Mouse (Mus musculus): ENCODE data around the gene Lactbl1. TPM values are rescaled to one million over a fixed set of nuclear protein-coding genes. Genes with fewer than 3 reads are reported as not detected.

Lactbl1 gene
- polyA plus RNA-seq, 1 experiment from 2014 or later = not detected

DNA sequence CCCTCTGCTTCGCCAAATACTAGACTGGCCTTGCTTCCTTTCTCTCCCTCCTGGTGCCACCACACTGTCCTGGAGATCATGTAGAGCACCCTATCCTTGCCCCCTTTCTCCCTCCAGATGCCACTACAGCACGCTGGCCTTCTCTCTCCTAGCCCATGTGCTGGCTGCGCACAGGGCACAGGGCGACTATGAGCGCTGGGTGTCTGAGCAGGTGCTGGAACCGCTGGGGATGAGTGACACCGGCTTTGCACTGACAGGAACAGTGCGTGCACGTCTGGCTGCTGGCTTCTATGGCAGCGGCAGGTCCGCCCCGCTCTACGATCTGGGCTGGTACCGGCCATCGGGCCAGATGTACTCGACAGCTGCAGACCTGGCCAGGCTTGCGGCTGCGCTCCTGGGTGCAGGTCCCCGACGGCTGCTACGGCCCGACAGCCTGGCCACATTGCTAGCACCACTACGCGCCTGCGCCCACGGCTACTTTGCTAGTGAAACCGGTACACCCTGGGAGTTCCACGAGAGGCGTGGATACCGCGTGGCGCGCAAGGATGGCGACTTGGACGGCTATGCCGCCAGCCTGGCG is 14.7 kb downstream of the Lactbl1 start:
- Histone ChIP-seq H3K9me3 (replicated peaks) (no peaks in the 10 kb centered on the region), H3K4me1 (peaks cover 21% of the 10 kb centered on the region), H3K27me3 (peaks cover 35% of the 10 kb centered on the region), H3K4me3 (replicated peaks) (peak overlapping the region; percentile 60), H3K36me3 (no peaks in the 10 kb centered on the region), H3K4me2 (replicated peaks) (peak overlapping the region; percentile 96), H3K9ac (peak overlapping the region; percentile 31), H3K27ac (replicated peaks) (no peak overlapping the region)
- peak; percentile 48; the same call in 1 of the 2 replicates for ATAC-seq (ENCODE audit: insufficient number of reproducible peaks, low FRiP score, low TSS enrichment, low read depth)
- 13% methylated on average over 37 of the region's 37 CpGs for WGBS

DNA sequence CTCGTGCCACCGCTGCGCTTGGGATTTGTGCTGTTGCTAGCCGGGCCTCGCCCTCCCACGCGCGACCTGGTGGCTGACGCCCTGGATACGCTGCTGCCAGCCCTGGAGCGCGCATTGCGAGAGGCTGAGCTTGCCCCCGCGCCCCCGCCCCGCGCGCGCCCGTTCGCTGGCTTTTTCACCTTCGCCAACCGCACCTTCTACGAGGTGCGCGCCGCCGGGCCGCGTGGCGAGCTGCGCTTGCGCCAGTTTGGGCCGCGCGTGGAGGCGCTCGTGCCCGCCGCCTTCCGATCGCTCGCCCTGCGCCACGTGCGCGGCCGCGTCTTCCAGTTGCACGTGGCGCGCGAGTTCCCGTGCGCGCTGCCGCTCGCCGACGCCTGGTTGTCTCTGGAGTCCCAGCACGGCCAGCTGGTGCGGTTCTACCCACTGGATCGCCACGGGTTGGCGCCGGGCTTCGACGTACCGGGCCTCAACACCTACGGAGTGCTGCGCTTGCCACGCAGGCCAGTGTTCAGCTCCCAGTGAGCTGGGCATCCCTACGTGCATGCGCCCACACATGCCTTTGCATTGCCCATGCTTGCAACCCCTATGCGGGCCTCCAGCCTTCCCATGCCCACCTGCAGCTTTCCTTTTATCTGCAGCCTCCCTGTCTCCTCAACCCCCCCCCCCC is 15.3 kb downstream of the Lactbl1 start:
- peaks cover 35% of the 10 kb centered on the region for H3K27me3 ChIP-seq
- peak; percentile 48; the same call in 1 of the 2 replicates for ATAC-seq (ENCODE audit: insufficient number of reproducible peaks, low FRiP score, low TSS enrichment, low read depth)
- WGBS = under 1% methylated on average over 75 of the region's 76 CpGs
- H3K36me3 ChIP-seq = no peaks in the 10 kb centered on the region
- no peaks in the 10 kb centered on the region for H3K9me3 ChIP-seq (replicated peaks)
- peak overlapping the region; percentile 60 for H3K4me3 ChIP-seq (replicated peaks)
- H3K27ac ChIP-seq (replicated peaks) = no peak overlapping the region
- peak overlapping the region; percentile 96 for H3K4me2 ChIP-seq (replicated peaks)
- H3K4me1 ChIP-seq = peaks cover 21% of the 10 kb centered on the region
- H3K9ac ChIP-seq = peak overlapping the region; percentile 31

DNA sequence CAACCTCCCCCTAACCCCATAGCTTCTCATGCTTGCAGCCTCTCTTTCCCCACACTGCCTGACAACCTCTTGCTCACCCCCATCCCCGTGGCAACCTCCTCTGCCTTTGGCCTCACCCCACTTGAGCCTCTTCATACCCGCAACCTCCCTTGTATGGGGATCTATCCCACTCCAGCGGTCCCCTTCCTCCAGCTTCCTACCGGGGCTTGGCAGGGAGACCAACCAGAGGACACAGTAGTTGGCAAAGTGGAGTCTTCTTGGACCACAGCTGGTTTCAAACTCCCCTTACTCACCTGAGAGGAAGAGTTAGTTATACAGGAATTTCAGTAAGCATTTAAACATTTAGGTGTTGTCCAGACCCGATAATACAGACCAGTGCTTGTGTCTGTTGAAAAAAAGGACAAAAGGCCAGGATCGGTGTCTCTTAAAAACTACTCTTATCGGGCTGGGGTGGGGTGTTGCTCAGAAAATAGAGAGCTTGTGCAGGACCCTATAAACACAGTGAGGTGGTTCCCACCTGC is 15.9 kb downstream of the Lactbl1 start:
- H3K4me2 ChIP-seq (replicated peaks) = peak overlapping the region; percentile 96
- no peak overlapping the region for H3K27ac ChIP-seq (replicated peaks)
- ATAC-seq (ENCODE audit: insufficient number of reproducible peaks, low FRiP score, low TSS enrichment, low read depth) = no peak
- peak overlapping the region; percentile 60 for H3K4me3 ChIP-seq (replicated peaks)
- H3K27me3 ChIP-seq = peaks cover 35% of the 10 kb centered on the region
- no peak overlapping the region for H3K9ac ChIP-seq
- H3K36me3 ChIP-seq = no peaks in the 10 kb centered on the region
- no peaks in the 10 kb centered on the region for H3K9me3 ChIP-seq (replicated peaks)
- 46% methylated on average over 7 of the region's 7 CpGs for WGBS
- H3K4me1 ChIP-seq = peaks cover 21% of the 10 kb centered on the region

DNA sequence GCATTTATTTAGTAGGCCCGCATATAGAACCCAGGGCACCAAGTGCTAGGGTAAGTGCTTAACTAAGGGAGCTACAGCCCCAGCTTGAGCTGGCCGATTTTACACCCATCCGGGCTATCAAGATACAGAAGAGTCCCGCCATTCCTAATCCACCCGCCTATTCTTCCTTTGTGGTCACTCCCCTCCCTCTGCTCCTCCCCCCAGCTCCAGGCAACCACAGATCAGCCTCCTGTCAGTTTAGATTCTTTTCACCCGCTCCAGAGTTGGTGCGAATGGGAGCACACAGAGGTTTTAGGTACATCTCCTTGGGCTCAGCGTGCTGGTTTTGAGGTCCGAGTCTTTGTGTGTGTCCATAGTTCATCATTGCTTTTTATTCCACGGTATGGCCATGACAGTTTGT is 16.5 kb downstream of the Lactbl1 start:
- peaks cover 35% of the 10 kb centered on the region for H3K27me3 ChIP-seq
- H3K9me3 ChIP-seq (replicated peaks) = no peaks in the 10 kb centered on the region
- WGBS = 12% methylated on average over 10 of the region's 10 CpGs
- H3K4me2 ChIP-seq (replicated peaks) = 0 out of 2 replicates have a peak overlapping the region, but pooled peaks have one; percentile 6
- no peak overlapping the region for H3K27ac ChIP-seq (replicated peaks)
- H3K9ac ChIP-seq = no peak overlapping the region
- ATAC-seq (ENCODE audit: insufficient number of reproducible peaks, low FRiP score, low TSS enrichment, low read depth) = no peak
- peaks cover 21% of the 10 kb centered on the region for H3K4me1 ChIP-seq
- H3K4me3 ChIP-seq (replicated peaks) = 0 out of 2 replicates have a peak overlapping the region, but pooled peaks have one; percentile 0
- no peaks in the 10 kb centered on the region for H3K36me3 ChIP-seq

DNA sequence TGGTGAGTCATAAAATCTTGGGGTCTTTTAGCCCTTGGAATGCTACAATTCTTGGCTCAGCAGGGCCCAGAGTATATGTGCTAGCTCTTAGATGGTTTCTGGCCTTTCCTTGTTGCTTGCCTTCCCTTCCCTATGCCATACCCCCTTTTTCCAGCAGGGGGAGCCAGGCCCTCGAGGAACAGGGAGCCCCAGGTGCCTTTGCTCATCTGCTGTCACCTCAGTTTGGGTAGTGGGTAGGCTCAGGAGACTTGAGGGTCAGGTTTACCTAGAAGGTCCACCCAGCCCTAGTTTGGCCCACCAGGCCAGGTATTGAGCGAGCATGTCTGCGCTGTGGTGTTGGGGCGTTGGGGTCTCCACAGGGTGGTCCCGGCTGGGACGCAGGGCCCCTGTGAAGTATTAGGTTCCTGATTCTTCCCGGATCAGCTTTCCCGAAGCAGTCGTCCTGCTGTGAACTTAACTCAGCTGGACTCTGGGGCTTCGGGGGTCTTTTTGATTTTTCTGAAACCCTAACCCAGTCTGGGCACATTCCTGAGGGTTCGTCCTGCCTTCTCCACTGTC is 26.6 kb downstream of the Lactbl1 start:
- ATAC-seq (ENCODE audit: insufficient number of reproducible peaks, low FRiP score, low TSS enrichment, low read depth) = no peak
- H3K4me2 ChIP-seq (replicated peaks) = peak overlapping the region; percentile 52
- no peaks in the 10 kb centered on the region for H3K36me3 ChIP-seq
- no peak overlapping the region for H3K9ac ChIP-seq
- H3K27ac ChIP-seq (replicated peaks) = peak overlapping the region; percentile 70
- no peaks in the 10 kb centered on the region for H3K27me3 ChIP-seq
- peaks cover 37% of the 10 kb centered on the region for H3K4me1 ChIP-seq
- H3K9me3 ChIP-seq (replicated peaks) = no peaks in the 10 kb centered on the region
- 6% methylated on average over 11 of the region's 11 CpGs for WGBS
- peak overlapping the region; percentile 19 for H3K4me3 ChIP-seq (replicated peaks)

DNA sequence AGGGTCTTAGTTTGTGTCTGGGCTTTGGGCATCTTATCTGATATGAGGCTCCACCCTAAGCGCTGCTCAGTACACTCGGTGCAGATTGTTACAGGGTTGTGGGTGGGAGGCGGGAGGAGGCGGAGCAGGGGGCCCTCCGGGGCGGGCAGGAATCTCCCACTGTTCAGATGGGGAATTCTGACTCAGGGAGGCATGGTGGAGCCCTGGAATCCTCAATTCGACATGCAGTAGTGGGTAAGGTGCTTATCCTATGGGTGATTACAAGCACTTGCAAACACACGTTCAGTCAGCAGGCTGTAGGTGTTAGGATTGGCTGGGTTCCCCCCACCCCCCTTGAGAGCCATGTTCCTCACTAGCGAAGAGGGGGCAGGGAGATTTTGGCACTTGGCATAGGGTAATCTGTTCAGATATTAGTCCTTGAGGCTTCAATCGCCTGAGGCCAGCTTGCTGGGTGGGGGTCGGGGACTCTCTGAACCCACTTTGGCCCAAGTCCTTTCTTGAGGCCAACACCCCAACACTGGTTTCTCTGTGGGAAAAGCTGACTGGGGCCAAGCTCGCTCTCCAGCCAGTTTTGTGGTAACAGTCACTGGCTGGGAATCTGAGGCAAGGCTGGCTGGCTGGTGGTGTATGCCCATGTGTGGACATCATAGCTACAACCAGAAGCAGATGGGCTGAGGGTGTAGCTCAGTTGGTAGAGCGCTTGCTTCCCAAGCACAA is 27.2 kb downstream of the Lactbl1 start:
- Histone ChIP-seq H3K4me1 (peaks cover 37% of the 10 kb centered on the region), H3K4me2 (replicated peaks) (peak overlapping the region; percentile 52), H3K27ac (replicated peaks) (peak overlapping the region; percentile 70), H3K27me3 (no peaks in the 10 kb centered on the region), H3K36me3 (peaks cover 3% of the 10 kb centered on the region; the same call in 1 of the 2 replicates), H3K4me3 (replicated peaks) (peak overlapping the region; percentile 19), H3K9ac (no peak overlapping the region), H3K9me3 (replicated peaks) (no peaks in the 10 kb centered on the region)
- peak; percentile 49; the same call in 1 of the 2 replicates for ATAC-seq (ENCODE audit: insufficient number of reproducible peaks, low FRiP score, low TSS enrichment, low read depth)
- WGBS = 22% methylated on average over 13 of the region's 13 CpGs

DNA sequence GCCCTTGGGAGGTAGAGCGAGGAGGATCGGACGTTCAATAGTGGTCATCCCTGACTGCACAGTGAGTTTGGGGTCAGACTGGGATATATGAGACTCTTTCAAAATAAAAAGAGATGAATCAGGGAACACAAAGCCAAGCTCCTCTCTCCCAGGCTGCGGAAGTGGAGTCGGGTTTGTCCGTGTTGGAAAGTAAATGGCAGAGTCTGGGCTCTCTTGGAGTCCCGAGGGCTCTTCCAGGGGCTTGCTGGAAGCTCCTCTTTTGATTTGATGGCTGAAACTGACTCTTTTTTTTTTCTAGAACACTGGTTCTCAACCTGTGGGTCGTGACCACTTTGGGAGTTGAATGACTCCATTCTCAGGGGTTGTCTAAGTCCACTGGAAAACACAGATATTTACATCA is 27.8 kb downstream of the Lactbl1 start:
- H3K9me3 ChIP-seq (replicated peaks) = no peaks in the 10 kb centered on the region
- H3K4me1 ChIP-seq = peaks cover 37% of the 10 kb centered on the region
- WGBS = 71% methylated on average over 8 of the region's 8 CpGs
- H3K4me3 ChIP-seq (replicated peaks) = no peak overlapping the region
- no peak overlapping the region for H3K4me2 ChIP-seq (replicated peaks)
- no peak overlapping the region for H3K9ac ChIP-seq
- H3K27me3 ChIP-seq = no peaks in the 10 kb centered on the region
- H3K27ac ChIP-seq (replicated peaks) = peak overlapping the region; percentile 70
- ATAC-seq (ENCODE audit: insufficient number of reproducible peaks, low FRiP score, low TSS enrichment, low read depth) = no peak
- H3K36me3 ChIP-seq = peaks cover 9% of the 10 kb centered on the region

DNA sequence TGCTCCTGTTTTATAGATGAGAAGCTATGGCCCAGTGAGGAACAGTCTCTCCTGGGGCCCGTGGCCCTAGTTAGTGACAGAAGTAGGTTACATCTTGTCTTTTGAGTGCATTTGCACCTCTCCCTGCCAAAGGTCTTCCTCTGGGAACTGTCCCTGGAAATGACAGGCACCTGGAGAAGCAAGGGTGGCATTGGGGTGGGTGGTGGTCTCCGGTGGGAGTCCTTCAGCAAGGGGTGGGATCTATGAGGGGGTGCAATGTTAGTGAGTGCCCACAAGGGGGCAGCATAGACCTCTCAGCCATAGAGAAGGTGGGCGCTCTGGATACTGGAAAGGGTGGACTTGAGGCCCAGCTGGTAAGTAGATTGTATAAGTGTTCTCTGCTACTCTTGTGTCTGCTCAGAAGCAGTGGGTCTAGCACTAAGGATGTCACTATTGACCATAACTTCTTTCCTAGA is 29.0 kb downstream of the Lactbl1 start:
- no peak overlapping the region for H3K27ac ChIP-seq (replicated peaks)
- peaks cover 20% of the 10 kb centered on the region for H3K36me3 ChIP-seq
- H3K4me1 ChIP-seq = peaks cover 37% of the 10 kb centered on the region
- no peak overlapping the region for H3K4me2 ChIP-seq (replicated peaks)
- no peak overlapping the region for H3K9ac ChIP-seq
- H3K9me3 ChIP-seq (replicated peaks) = no peaks in the 10 kb centered on the region
- no peaks in the 10 kb centered on the region for H3K27me3 ChIP-seq
- ATAC-seq (ENCODE audit: insufficient number of reproducible peaks, low FRiP score, low TSS enrichment, low read depth) = no peak
- 63% methylated on average over 3 of the region's 3 CpGs for WGBS
- H3K4me3 ChIP-seq (replicated peaks) = no peak overlapping the region

DNA sequence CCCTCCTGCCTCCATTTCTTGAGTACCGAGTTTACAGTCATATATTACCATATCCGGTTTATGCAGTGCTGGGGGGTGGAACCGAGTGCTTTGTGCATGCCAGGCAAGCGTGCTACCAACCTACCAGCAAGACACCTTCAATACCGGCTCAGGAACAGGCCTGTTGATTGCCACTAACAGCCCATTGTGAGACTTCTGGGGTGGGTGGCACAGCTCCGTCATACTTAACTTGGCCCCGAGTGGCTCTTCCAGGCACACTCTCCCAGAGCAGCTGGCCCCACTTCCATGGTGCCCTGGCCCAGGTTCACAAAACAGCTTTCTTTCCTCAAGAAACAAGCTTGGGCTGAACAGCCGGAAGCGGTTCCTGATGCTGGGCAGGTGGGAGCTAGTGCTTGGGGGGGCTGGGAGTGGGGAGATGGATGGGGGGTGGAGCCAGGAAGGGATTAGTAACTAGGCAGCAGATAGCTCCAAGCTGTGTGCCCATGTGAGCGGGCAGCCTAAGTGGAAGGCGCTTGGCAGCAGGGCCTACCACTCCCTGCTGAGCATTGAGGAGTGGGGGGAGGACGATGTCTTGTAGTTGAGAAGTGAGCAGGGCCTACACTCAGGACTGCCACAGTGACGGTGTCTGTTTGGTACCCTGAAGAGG is 29.6 kb downstream of the Lactbl1 start:
- ATAC-seq (ENCODE audit: insufficient number of reproducible peaks, low FRiP score, low TSS enrichment, low read depth) = no peak
- Histone ChIP-seq H3K9ac (no peak overlapping the region), H3K27me3 (no peaks in the 10 kb centered on the region), H3K9me3 (replicated peaks) (no peaks in the 10 kb centered on the region), H3K36me3 (peaks cover 25% of the 10 kb centered on the region), H3K4me2 (replicated peaks) (no peak overlapping the region), H3K4me1 (peaks cover 37% of the 10 kb centered on the region), H3K27ac (replicated peaks) (no peak overlapping the region), H3K4me3 (replicated peaks) (no peak overlapping the region)
- 67% methylated on average over 13 of the region's 13 CpGs for WGBS

DNA sequence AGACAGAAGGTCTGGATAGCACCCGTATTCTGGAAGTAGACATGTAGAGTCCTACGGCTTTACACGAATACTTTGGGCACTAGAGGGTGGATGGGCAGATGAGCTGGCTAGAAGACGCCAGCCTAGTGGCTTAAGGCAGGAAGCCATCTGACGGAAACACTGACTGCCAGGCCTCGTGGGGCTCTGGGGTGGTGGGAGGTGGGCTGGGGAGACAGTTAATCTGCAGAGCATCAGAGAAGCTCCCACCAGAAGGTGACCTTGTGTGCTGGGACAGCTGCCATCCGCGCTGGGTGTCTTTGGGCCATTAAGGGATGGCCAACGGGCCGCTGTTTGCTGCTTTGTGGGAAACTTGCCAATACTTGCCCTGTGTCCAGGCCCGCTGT is 30.1 kb downstream of the Lactbl1 start:
- Histone ChIP-seq H3K4me3 (replicated peaks) (no peak overlapping the region), H3K27ac (replicated peaks) (no peak overlapping the region), H3K27me3 (no peaks in the 10 kb centered on the region), H3K9me3 (replicated peaks) (no peaks in the 10 kb centered on the region), H3K4me2 (replicated peaks) (no peak overlapping the region), H3K36me3 (peaks cover 25% of the 10 kb centered on the region), H3K4me1 (peaks cover 37% of the 10 kb centered on the region), H3K9ac (no peak overlapping the region)
- ATAC-seq (ENCODE audit: insufficient number of reproducible peaks, low FRiP score, low TSS enrichment, low read depth) = no peak
- 67% methylated on average over 11 of the region's 11 CpGs for WGBS
